Mouse (Mus musculus): Measurements from ENCODE around the gene Glod5. TPM values are rescaled to one million over a fixed set of nuclear protein-coding genes. Genes with fewer than 3 reads are reported as not detected.
"Not testable (repeated sequence)": the region's sequence is repeated elsewhere in the genome, so short reads cannot be mapped to it uniquely, and the experiment has no call there.

Gene Glod5
- polyA plus RNA-seq, 1 experiment: not detected

DNA sequence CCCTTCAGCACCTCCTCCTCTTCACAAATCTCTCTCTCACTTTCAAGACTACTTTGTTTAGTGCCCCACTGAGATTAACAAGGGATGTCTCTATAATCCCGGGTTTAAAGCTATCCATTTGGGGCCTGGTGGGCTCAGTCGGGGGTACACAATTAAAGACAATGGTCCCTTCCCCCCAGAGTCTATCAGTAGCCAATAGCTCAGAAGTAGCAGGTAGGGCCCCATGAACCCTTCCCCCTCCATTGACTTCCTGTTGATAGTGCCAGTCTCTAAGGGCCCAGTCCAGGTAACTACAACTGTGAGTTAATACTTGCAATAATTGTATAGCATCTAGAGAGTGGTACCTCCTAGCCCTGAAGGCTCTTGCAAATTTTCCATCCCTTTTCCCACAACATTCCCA, 5.1 kb downstream of the Glod5 start:
- Histone ChIP-seq H3K27me3 (ENCODE audit: control insufficient read depth) (no peaks in the 10 kb centered on the region), H3K36me3 (ENCODE audit: control insufficient read depth) (no peaks in the 10 kb centered on the region), H3K9me3 (ENCODE audit: control insufficient read depth, low read length) (no peaks in the 10 kb centered on the region), H3K4me3 (replicated peaks) (no peak overlapping the region), H3K4me1 (ENCODE audit: control insufficient read depth) (peaks cover 9% of the 10 kb centered on the region)
- no peak for TF ChIP-seq TAL1 (IDR thresholded peaks at IDR 0.05; ENCODE audit: low read length)
- no peak for TF ChIP-seq GATA1 (IDR thresholded peaks at IDR 0.05; ENCODE audit: low read length)

DNA sequence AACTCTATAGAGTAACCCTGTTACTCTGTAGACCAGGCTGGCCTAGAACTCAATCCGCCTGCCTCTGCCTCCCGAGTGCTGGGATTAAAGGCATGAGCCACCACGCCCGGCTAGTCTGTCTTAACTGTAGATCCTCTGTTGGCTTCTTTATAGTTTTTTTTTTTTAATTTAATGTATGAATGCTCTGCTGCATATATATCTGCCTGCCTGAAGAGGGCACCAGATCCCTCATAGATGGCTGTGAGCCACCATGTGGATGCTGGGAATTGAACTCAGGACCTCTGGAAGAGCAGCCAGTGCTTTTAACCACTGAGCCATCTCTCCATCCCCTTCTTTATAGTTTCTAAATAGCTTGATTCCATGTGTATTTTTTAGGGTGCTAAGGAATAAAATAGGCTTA, 8.9 kb downstream of the Glod5 start:
- H3K4me3 ChIP-seq (replicated peaks); H3K36me3 ChIP-seq (ENCODE audit: control insufficient read depth); H3K4me1 ChIP-seq (ENCODE audit: control insufficient read depth); H3K9me3 ChIP-seq (ENCODE audit: control insufficient read depth, low read length); H3K27me3 ChIP-seq (ENCODE audit: control insufficient read depth): not testable (repeated sequence)

DNA sequence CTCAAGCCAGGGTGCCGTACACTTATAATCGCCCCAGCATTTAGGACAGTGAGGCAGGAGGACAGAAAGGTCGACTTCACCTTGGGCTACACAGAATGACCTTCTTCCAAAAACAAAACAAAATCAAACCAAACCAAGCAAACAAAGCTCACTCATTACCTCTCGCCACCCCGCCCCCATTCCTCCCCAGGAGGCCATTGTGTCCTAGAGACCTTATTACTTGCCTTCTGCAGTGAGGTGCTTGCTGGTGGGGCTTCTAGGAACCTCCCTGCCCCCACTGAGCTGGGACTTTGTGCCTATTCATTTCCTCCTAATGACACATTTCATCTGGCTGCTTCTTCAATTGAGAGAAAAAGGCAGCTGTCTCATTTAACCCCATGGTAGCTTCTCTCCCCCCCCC, 9.7 kb downstream of the Glod5 start:
- Histone ChIP-seq H3K9me3 (ENCODE audit: control insufficient read depth, low read length) (no peaks in the 10 kb centered on the region), H3K4me1 (ENCODE audit: control insufficient read depth) (peaks cover 9% of the 10 kb centered on the region), H3K27me3 (ENCODE audit: control insufficient read depth) (no peaks in the 10 kb centered on the region), H3K4me3 (replicated peaks) (no peak overlapping the region), H3K36me3 (ENCODE audit: control insufficient read depth) (no peaks in the 10 kb centered on the region)
- TF ChIP-seq GATA1 (IDR thresholded peaks at IDR 0.05; ENCODE audit: low read length): no peak
- TF ChIP-seq TAL1 (IDR thresholded peaks at IDR 0.05; ENCODE audit: low read length): no peak

DNA sequence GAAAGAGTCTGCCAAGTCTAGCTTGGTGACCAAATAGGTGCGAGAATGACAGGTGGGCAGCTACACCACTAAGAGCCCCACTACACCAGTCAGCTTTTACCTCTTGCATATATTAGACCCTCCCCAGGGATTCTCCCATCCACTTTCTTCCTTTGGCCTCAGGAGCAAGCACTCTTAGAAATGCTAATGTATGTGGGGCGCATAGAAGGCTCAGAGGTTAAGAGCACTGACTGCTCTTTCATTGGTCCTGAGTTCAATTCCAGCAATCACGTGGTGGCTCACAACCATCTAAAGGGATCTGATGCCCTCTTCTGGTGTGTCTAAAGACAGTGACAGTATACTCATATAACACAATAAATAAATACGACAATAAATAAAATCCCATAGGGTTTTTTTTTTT, 15.3 kb downstream of the Glod5 start:
- H3K36me3 ChIP-seq (ENCODE audit: control insufficient read depth): no peaks in the 10 kb centered on the region
- H3K4me1 ChIP-seq (ENCODE audit: control insufficient read depth): peaks cover 29% of the 10 kb centered on the region
- H3K9me3 ChIP-seq (ENCODE audit: control insufficient read depth, low read length): no peaks in the 10 kb centered on the region
- H3K27me3 ChIP-seq (ENCODE audit: control insufficient read depth): no peaks in the 10 kb centered on the region
- TF ChIP-seq TAL1 (IDR thresholded peaks at IDR 0.05; ENCODE audit: low read length) (no peak), GATA1 (IDR thresholded peaks at IDR 0.05; ENCODE audit: low read length) (no peak)
- no peak overlapping the region for H3K4me3 ChIP-seq (replicated peaks)

DNA sequence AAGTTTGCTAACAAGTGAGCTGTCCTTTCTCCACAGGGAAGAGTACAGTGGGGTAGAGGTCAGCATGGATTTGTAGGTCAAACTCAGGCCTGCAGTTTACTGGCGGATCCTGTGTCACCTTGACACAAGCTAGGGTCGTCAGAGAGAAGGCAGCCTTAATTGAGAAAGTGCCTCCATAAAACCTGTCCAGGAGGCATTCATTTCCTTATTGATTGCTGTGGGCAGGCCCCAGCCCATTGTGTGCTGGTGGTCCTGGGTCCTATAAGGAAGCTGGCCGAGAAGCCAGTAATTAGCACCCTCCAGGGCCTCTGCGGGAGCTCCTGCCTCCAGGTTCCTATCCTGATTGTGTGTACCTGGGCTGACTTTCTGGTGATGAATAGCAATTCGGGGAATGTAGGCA, 16.3 kb downstream of the Glod5 start:
- TF ChIP-seq TAL1 (IDR thresholded peaks at IDR 0.05; ENCODE audit: low read length): no peak
- no peak for TF ChIP-seq GATA1 (IDR thresholded peaks at IDR 0.05; ENCODE audit: low read length)
- no peaks in the 10 kb centered on the region for H3K27me3 ChIP-seq (ENCODE audit: control insufficient read depth)
- no peaks in the 10 kb centered on the region for H3K9me3 ChIP-seq (ENCODE audit: control insufficient read depth, low read length)
- peaks cover 29% of the 10 kb centered on the region for H3K4me1 ChIP-seq (ENCODE audit: control insufficient read depth)
- H3K4me3 ChIP-seq (replicated peaks): no peak overlapping the region
- H3K36me3 ChIP-seq (ENCODE audit: control insufficient read depth): no peaks in the 10 kb centered on the region

DNA sequence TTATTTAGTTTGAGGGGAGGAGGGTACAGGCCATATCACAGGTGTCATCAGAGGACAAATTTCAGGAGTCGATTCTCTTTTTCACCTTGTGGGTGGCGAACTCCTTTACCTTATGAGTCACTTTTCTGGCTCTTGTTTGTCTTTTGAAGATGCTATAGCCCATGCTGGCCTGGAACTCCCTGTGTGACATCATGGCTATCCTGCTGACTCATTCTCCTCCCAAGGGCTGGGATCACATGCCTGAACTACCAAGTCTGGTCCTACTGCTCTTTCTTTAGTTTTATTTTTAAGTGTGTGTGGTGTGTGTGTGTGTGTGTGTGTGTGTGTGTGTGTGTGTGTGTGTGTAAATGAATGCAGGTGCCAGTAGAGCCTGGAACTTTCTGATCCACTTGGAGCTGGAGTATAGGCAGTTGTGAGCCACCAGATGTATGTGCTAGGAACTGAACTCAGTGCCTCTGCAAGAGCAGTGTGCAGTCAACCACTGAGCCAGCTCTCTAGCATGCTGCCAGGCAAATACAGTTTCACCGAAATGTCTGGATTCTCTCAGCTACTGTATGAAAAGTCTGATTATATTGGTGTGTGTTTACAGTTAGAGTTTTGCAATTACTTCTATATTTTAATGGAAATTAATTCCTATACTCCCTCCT, 17.6 kb downstream of the Glod5 start:
- H3K4me3 ChIP-seq (replicated peaks): no peak overlapping the region
- TF ChIP-seq TAL1 (IDR thresholded peaks at IDR 0.05; ENCODE audit: low read length) (no peak), GATA1 (IDR thresholded peaks at IDR 0.05; ENCODE audit: low read length) (no peak)
- peaks cover 29% of the 10 kb centered on the region for H3K4me1 ChIP-seq (ENCODE audit: control insufficient read depth)
- H3K9me3 ChIP-seq (ENCODE audit: control insufficient read depth, low read length): no peaks in the 10 kb centered on the region
- H3K27me3 ChIP-seq (ENCODE audit: control insufficient read depth): no peaks in the 10 kb centered on the region
- no peaks in the 10 kb centered on the region for H3K36me3 ChIP-seq (ENCODE audit: control insufficient read depth)

DNA sequence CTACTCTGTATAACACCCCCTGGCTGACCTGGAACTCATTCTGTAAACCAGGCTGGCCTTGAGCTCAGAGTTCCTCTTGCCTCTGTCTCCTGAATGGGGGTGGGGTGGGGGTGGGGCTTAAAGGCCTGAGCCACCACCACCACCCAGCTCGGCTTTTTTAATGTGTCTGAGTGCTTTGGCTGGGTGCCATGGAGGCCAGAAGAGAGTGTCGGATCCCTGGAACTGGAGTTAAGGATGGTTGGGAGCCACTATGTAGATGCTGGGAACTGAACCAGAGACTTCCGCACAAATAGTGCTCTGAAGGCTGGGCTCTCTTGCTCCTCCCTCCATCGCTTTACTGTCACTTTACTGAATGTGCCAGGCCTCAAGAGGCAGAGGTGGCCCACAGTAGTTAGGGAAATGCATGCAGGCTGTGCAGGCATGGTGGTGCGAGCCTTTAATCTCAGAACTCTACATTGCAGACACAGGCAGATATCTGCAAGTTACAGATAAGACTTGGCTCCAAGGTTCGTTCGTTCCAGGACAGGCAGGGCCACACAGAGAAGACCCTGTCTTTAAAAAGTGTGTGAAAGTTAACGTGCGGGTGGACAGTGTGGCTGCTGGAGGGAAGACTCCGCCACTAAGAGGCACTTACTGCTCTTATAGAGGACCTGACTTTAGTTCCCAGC, 25.1 kb downstream of the Glod5 start:
- Histone ChIP-seq H3K4me3 (replicated peaks) (peak overlapping the region; percentile 49), H3K27me3 (ENCODE audit: control insufficient read depth) (no peaks in the 10 kb centered on the region), H3K9me3 (ENCODE audit: control insufficient read depth, low read length) (no peaks in the 10 kb centered on the region), H3K4me1 (ENCODE audit: control insufficient read depth) (peaks cover 40% of the 10 kb centered on the region), H3K36me3 (ENCODE audit: control insufficient read depth) (peaks cover 7% of the 10 kb centered on the region)
- TF ChIP-seq GATA1 (IDR thresholded peaks at IDR 0.05; ENCODE audit: low read length): peak; percentile 60
- peak; percentile 90 for TF ChIP-seq TAL1 (IDR thresholded peaks at IDR 0.05; ENCODE audit: low read length)

DNA sequence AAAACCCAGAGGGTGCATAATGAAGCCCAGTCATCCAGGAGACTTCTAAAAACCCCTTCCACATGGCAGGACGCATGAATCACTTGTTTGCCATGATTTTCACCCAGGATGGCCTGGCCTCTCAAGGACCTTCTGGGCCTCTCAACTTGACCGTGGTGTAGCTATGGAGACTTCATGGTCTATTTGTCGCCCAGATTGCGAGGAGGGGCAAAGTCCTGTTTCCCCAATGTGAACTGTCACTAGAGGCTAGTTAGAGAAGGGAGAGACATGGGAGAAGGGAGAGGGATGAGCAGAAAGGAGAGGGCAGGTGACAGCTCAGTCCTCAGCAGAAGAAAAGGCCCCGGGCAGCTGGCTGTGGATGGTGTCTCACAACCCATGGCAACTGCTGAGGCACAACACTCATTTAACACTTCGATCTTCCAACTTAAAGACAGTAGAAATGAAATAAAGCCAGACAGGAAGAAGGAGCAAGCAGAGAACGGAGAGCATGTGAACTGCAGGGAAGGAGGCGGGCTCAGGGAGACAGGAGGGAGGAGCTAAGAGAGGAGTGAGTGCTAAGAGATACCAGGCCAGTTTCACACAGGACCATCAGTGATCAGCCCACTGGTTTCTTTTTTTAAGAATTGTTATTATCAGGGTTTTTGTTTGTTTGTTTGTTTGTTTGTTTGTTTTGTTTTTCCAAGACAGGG, 25.8 kb downstream of the Glod5 start:
- TF ChIP-seq GATA1 (IDR thresholded peaks at IDR 0.05; ENCODE audit: low read length) (no peak), TAL1 (IDR thresholded peaks at IDR 0.05; ENCODE audit: low read length) (no peak)
- Histone ChIP-seq H3K4me3 (replicated peaks) (peak overlapping the region; percentile 21), H3K4me1 (ENCODE audit: control insufficient read depth) (peaks cover 40% of the 10 kb centered on the region), H3K36me3 (ENCODE audit: control insufficient read depth) (peaks cover 7% of the 10 kb centered on the region), H3K9me3 (ENCODE audit: control insufficient read depth, low read length) (no peaks in the 10 kb centered on the region), H3K27me3 (ENCODE audit: control insufficient read depth) (no peaks in the 10 kb centered on the region)

DNA sequence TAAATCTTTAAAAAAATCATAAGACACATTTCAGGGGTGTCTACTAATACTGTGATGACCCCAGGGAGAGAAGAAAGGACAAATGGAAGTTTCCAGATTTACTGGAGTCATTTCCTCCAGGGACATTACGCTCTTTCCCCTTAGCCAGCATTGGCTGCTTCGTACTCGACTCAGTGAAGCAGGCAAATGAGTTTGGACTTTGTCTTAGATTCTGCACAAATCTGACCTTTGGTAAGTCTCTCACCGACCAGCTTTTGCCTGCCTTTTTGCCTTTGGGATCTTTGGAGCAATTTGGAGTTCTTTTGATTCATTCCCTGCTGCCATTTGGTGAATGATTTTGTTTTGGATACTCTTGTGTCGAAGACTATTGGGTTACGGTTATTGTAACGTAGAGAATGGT, 36.9 kb downstream of the Glod5 start:
- TF ChIP-seq GATA1 (IDR thresholded peaks at IDR 0.05; ENCODE audit: low read length): no peak
- no peak for TF ChIP-seq TAL1 (IDR thresholded peaks at IDR 0.05; ENCODE audit: low read length)
- no peak overlapping the region for H3K4me3 ChIP-seq (replicated peaks)
- H3K9me3 ChIP-seq (ENCODE audit: control insufficient read depth, low read length): no peaks in the 10 kb centered on the region
- peaks cover 13% of the 10 kb centered on the region for H3K36me3 ChIP-seq (ENCODE audit: control insufficient read depth)
- no peaks in the 10 kb centered on the region for H3K27me3 ChIP-seq (ENCODE audit: control insufficient read depth)
- H3K4me1 ChIP-seq (ENCODE audit: control insufficient read depth): peaks cover 26% of the 10 kb centered on the region

Measured in erythroblast, embryonic 14.5 days (primary cell).